Mouse (Mus musculus): Measurements from ENCODE around the gene Twist2.

Twist2 gene

DNA sequence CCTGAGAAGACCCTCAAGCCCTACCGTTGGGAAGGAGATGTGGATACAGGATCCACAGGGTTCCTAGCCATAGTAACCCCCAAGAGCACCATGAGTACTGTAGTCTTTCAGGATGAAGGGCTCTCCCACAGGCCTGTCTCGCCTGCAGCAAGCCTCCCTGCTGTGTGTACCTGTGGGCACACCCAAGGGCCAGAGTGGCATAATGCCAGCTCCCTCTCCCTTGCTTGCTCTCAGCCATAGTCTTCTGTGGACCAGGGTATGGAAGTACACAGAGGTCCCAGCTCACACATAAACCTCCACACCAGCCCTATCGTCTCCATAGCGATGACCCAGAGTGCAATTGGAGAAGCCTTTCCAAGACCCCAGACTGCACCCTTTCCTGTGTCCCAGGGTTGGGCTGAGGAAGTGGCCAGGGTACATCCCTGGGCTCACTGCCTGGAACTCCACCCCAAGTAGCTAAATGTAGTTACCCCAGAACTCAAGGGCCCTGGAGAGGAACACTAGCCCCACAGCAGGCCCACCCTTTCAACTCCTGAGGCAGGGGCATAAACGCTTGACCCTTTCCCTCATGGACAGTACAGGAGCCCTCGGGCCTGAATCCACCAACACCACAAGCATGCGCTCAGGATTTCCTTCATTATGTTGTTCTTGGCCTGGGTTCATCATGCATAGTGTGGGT, 73.9 kb downstream of the Twist2 start:
- no peak for DNase-seq

- DNase-seq = peak; percentile 21
Observed at GRCm38 (mm10) chr1:91878696-91879095, 77.4 kb downstream of the Twist2 start.

DNA sequence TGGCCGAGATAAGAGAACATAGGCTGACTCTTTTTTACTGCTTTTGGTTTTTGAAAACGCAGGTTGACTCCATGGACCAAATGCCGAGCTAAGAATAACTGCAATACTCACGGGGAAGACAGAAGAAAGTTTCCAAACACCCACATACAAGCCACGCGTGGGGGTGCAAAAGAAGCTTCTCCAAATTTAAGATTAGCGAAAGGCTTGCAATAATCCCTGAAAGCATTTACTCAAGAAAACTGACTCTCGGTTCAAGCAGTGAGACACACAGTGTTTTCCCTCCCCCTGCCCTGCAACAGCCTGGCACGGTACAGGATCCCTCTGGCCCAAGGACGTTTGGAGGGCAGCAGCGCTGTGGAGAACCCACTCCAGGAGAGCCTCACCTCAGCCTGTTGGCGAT, 78.9 kb downstream of the Twist2 start:
- no peak for DNase-seq

- DNase-seq = no peak
Observed at GRCm38 (mm10) chr1:91880899-91881298, 79.6 kb downstream of the Twist2 start.

DNA sequence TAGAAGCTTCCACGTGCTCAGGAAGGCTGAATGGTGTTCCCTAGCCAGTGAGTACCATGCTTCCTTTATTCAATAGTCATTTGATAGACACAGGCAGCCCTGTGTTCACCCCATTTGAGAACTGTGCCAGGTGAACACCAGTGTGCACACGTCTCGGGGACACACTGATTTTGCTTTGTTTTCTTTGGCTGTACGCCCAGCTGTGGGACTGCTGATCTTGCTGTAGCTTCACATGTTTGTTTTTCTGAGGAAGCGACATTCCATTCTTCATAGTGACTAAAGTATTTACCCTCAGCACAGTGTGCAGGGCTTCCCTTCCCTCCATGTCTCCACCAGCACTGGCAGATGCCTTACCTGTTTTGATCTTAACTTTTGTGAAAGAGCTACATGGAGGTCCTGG, 81.9 kb downstream of the Twist2 start:
- DNase-seq = no peak

GRCm38 (mm10) chr1:91893598-91893997, 92.3 kb downstream of the Twist2 start:
- no peak for DNase-seq

GRCm38 (mm10) chr1:91894286-91894685, 93.0 kb downstream of the Twist2 start:
- no peak for DNase-seq

- no peak for DNase-seq
Observed at GRCm38 (mm10) chr1:91897078-91897477, 95.8 kb downstream of the Twist2 start.
